Mouse (Mus musculus) liver, embryonic 13.5 days (tissue): ENCODE data around the gene Frs3. TPM values are rescaled to one million over a fixed set of nuclear protein-coding genes. Genes with fewer than 3 reads are reported as not detected.
A peak's percentile ranks its signal among the peaks of the same experiment; 100 is the strongest.
"Not testable (repeated sequence)": the region's sequence is repeated elsewhere in the genome, so short reads cannot be mapped to it uniquely, and the experiment has no call there.

ENCODE experiments used
- ATAC-seq: fragments of 200-750 bp; cut with Nextera tagmentation; 2 replicates; pipeline ENCODE4 v1.8.0; 2017; ENCODE audit warnings: low read depth, mild to moderate bottlenecking, moderate number of reproducible peaks, moderate library complexity
- DNase-seq: peaks from one replicate; pipeline ENCODE4 v3.0.0; 2022
- H3K27ac ChIP-seq: fragments of 300-500 bp; sonication (generic); 2 replicates; pipeline ENCODE4 v1.5.1; 2015; ENCODE audit warnings: moderate library complexity, mild to moderate bottlenecking, inconsistent platforms
- H3K27me3 ChIP-seq: fragments of 300-500 bp; sonication (generic); 2 replicates; pipeline ENCODE4 v1.6.1; 2015; ENCODE audit warnings: mild to moderate bottlenecking, inconsistent platforms
- H3K36me3 ChIP-seq: fragments of 300-500 bp; sonication (generic); 2 replicates; pipeline ENCODE4 v1.6.1; 2015; ENCODE audit warnings: mild to moderate bottlenecking, inconsistent platforms
- H3K4me1 ChIP-seq: fragments of 300-500 bp; sonication (generic); replicated peaks from 2 replicates; pipeline ENCODE4 v1.6.1; 2015; ENCODE audit warnings: inconsistent platforms
- H3K4me2 ChIP-seq: fragments of 300-500 bp; sonication (generic); 2 replicates; pipeline ENCODE4 v1.6.1; 2015; ENCODE audit warnings: inconsistent platforms, mild to moderate bottlenecking, moderate library complexity
- H3K4me3 ChIP-seq: fragments of 300-500 bp; sonication (generic); replicated peaks from 2 replicates; pipeline ENCODE4 v1.5.1; 2015; ENCODE audit warnings: mild to moderate bottlenecking, inconsistent platforms
- H3K9ac ChIP-seq: fragments of 300-500 bp; sonication (generic); 2 replicates; pipeline ENCODE4 v1.6.1; 2015; ENCODE audit warnings: mild to moderate bottlenecking, inconsistent platforms
- H3K9me3 ChIP-seq: fragments of 300-500 bp; sonication (generic); replicated peaks from 2 replicates; pipeline ENCODE4 v1.6.1; 2016; ENCODE audit warnings: inconsistent platforms
- WGBS: fragments of 180-500 bp; shearing (Covaris S2); methylation state at CpG from one replicate; pipeline ENCODE4 v1.1.7; 2015; ENCODE audit not compliant: insufficient replicate concordance; 5-methylcytosine and 5-hydroxymethylcytosine counted together
- polyA plus RNA-seq: library from polyadenylated mRNA; unstranded; fragments of >200 nt; fragmentation: Nextera tagmentation; extraction: Ambion mirVana; gene quantifications from 2 replicates; pipeline ENCODE4 v1.2.1, GENCODE M21; 2015

The Frs3 gene
- polyA plus RNA-seq: 0.96 and 1.4 TPM in 2 replicates

DNA sequence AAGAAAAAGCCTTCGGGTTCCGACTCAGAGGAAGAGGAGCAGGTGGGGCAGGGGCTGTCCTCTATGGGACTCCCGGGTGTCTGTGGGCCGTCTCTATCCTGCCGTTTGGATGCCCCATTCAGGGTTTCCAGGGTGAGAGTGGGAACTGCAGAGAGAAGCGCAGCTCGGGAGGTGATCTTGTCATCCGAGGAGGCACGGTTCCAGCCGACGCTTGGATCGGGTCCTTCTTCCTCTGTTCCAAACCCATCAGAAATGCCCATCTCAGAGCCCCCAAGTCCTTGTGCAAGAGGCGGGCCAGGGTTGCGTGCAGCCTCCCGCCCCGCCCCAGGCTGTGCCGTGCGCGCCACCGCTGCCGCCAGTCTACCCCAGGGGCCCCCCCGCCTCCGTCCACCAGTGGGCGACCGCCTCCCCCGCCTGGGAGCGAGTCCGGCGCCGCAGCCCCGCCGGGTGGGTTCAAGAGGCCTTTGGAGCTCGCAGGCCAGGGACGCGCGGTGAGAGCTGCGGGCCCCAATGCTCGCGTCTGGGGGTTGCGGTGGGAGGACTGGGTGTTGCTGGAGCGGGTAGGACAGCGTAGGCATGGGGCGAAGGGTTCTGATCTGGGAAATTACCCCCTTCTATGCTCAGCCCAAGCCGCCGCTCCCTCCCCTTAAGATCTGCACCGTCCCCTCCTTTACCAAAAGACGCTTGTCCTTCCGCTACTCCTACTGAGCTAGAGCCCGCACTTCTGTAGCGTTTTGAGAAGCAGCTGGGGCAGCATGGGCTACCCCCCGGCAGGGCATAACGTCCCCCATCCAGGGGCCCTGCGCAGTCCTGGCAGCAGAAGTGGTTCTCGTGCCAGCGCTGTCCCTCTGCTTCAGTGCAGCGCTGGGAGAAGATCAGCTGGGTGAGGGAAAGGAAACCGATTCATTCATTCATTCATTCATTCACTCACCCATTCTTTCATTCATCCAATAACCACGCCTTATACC, at the start of gene Frs3:
Frs3 (plus strand) TSS at position 423 of the 968 bp plus-strand sequence.
- no peaks in the 10 kb centered on the region for H3K9me3 ChIP-seq
- peak within 1 kb of the TSS; percentile 69 for H3K27ac ChIP-seq
- 2% methylated on average over 58 of the region's 58 CpGs for WGBS
- H3K4me3 ChIP-seq: peak within 1 kb of the TSS; percentile 72
- peak within 1 kb of the TSS; percentile 98 for H3K4me2 ChIP-seq
- peak; percentile 68 for DNase-seq
- peaks cover 30% of the 10 kb centered on the region for H3K27me3 ChIP-seq
- peaks cover 23% of the 10 kb centered on the region for H3K36me3 ChIP-seq
- ATAC-seq: peak; percentile 65
- H3K9ac ChIP-seq: peak within 1 kb of the TSS; percentile 80
- H3K4me1 ChIP-seq: peaks cover 43% of the 10 kb centered on the region

DNA sequence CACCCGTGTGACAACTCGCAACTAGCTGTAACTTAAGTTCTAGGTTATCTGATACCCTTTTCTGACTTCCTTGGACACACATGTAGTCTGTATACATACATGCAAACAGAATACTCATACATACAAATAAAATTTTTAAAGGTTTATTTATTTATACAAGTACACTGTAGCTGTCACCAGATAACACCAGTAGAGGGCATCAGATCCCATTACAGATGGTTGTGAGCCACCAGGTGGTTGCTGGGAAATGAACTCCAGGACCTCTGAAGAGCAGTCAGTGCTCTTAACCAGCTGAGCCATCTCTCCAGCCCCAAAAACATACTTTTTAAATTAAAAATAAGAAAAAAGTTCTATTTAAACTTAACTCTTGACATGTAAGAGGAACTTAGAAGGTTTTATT, 45.8 kb upstream of the Frs3 start:
- no peak for ATAC-seq
- Histone ChIP-seq H3K36me3 (no peaks in the 10 kb centered on the region), H3K9ac (no peak overlapping the region), H3K4me2 (no peak overlapping the region), H3K9me3 (no peaks in the 10 kb centered on the region), H3K27ac (no peak overlapping the region), H3K4me1 (peaks cover 20% of the 10 kb centered on the region), H3K4me3 (no peak overlapping the region), H3K27me3 (no peaks in the 10 kb centered on the region)
- 86% methylated on average over 2 of the region's 2 CpGs for WGBS
- no peak for DNase-seq

DNA sequence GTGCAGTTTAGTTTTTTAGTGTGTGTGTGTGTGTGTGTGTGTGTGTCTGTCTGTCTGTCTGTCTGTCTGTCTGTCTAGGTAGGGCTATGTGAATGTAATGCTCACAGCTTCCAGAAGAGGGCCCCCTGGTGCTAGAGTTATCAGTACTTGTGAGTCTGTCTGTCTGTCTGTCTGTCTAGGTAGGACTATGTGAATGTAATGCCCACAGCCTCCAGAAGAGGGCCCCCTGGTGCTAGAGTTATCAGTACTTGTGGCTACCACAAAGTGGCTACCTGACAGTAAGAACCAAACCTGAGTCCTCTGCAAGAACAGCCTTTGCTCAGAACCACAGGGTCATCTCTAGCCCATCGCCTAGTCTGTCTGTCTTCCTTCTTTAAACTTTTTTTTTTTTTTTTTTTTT, 42.1 kb upstream of the Frs3 start:
- 0 out of 2 replicates have a peak, but pooled peaks have one; percentile 12 for ATAC-seq

DNA sequence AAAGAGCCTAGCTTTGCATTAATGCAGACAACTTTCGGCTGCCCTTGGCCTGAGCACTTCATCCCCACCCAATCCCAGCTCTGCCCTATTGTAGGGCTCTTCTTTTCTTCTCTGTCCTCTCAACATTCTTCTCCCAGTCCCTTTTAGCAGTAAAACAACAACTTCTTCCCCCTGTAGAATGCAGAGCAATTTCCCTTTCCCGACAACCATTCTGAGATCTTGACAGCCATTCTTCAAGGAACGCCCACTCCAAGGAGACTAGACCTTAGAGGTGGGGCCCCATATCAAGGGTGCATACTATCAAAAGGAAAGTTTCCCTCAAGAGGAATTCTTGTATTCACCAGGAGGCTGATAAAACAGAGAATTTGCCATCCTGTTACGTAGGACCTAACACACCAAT, 39.9 kb upstream of the Frs3 start:
- no peak overlapping the region for H3K27ac ChIP-seq
- DNase-seq (no peak), ATAC-seq (no peak)
- H3K9ac ChIP-seq: no peak overlapping the region; the same call in 1 of the 2 replicates
- peaks cover 20% of the 10 kb centered on the region for H3K4me1 ChIP-seq
- peaks cover 20% of the 10 kb centered on the region; the same call in 1 of the 2 replicates for H3K36me3 ChIP-seq
- H3K27me3 ChIP-seq: no peaks in the 10 kb centered on the region
- no peaks in the 10 kb centered on the region for H3K9me3 ChIP-seq
- WGBS: 59% methylated on average over 4 of the region's 4 CpGs
- no peak overlapping the region for H3K4me3 ChIP-seq
- H3K4me2 ChIP-seq: no peak overlapping the region

More for the DNA sequence above, 42.1 kb upstream of the Frs3 start:
- Histone ChIP-seq H3K4me1 (peaks cover 22% of the 10 kb centered on the region), H3K36me3 (peaks cover 10% of the 10 kb centered on the region; the same call in 1 of the 2 replicates), H3K9me3 (no peaks in the 10 kb centered on the region), H3K4me3 (no peak overlapping the region), H3K9ac (no peak overlapping the region), H3K27me3 (no peaks in the 10 kb centered on the region), H3K27ac (no peak overlapping the region), H3K4me2 (no peak overlapping the region)
- peak; percentile 53 for DNase-seq
- WGBS: 60% methylated on average over 1 of the region's 1 CpGs

DNA sequence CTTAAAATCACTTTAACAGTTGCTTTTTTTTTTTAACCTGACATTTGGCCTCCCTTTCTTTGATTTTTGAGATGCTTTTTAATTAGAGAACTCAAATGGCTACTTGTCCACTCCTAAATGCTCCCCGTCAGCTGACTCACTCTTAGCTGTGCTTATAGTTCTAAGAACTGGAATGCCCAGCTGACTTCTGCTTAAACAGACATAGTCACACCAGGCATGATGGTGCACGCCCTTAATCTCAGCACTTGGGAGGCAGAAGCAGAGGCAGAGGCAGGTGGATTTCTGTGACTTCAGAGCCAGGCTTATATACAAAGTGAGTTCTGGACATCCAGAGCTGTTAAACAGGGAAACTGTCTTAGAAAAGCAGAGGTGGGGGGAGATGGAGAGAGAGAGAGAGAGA, 36.9 kb upstream of the Frs3 start:
- H3K36me3 ChIP-seq: peaks cover 22% of the 10 kb centered on the region
- DNase-seq (no peak), ATAC-seq (no peak)
- no peaks in the 10 kb centered on the region for H3K27me3 ChIP-seq
- no peak overlapping the region for H3K4me2 ChIP-seq
- H3K9ac ChIP-seq: no peak overlapping the region
- 75% methylated on average over 2 of the region's 2 CpGs for WGBS
- H3K27ac ChIP-seq: no peak overlapping the region
- H3K4me1 ChIP-seq: peaks cover 7% of the 10 kb centered on the region
- no peaks in the 10 kb centered on the region for H3K9me3 ChIP-seq
- no peak overlapping the region for H3K4me3 ChIP-seq

DNA sequence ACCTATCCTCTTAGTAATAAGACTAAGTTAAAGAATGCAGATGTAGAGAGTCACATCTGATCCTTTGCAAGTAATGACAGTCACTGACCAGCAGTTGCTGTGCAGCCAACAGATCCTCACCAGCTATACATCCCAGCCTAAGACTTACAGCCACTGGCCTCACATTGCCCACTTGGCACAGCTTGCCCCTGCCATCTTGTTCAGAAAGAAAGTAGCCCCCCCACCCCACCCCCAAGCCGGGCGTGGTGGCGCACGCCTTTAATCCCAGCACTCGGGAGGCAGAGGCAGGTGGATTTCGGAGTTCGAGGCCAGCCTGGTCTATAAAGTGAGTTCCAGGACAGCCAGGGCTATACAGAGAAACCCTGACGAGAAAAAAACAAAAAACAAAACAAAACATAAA, 34.5 kb upstream of the Frs3 start:
- WGBS: 87% methylated on average over 8 of the region's 8 CpGs
- H3K36me3 ChIP-seq: peaks cover 22% of the 10 kb centered on the region
- H3K27ac ChIP-seq, H3K4me1 ChIP-seq, ATAC-seq, H3K9ac ChIP-seq, H3K9me3 ChIP-seq, H3K4me3 ChIP-seq, H3K27me3 ChIP-seq, H3K4me2 ChIP-seq, DNase-seq: not testable (repeated sequence)

DNA sequence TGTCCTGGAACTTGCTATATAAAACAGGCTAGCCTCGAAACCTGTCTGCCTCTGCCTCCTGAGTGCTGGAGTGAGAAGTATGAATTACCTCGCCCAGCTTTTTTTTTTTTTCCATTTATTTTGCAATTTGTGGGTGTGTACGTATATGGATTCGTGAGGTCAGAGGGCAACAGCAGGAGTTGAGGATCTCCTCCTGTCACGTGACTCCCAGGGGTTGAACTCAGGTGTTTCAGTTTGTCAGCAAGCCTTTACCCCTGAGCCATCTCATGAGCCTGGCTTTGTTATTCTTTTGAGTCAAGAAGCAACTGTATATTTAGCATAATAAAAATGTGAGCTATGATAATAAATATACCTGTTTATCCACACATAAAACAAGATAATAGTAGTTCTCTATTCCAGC, 33.1 kb upstream of the Frs3 start:
- Histone ChIP-seq H3K27me3 (no peaks in the 10 kb centered on the region), H3K9ac (no peak overlapping the region), H3K4me2 (no peak overlapping the region), H3K4me1 (0 out of 2 replicates have a peak, but pooled peaks cover 6% of the 10 kb centered on the region), H3K9me3 (no peaks in the 10 kb centered on the region), H3K27ac (no peak overlapping the region), H3K4me3 (no peak overlapping the region), H3K36me3 (peaks cover 18% of the 10 kb centered on the region)
- WGBS: 70% methylated on average over 5 of the region's 5 CpGs
- ATAC-seq: no peak
- no peak for DNase-seq

DNA sequence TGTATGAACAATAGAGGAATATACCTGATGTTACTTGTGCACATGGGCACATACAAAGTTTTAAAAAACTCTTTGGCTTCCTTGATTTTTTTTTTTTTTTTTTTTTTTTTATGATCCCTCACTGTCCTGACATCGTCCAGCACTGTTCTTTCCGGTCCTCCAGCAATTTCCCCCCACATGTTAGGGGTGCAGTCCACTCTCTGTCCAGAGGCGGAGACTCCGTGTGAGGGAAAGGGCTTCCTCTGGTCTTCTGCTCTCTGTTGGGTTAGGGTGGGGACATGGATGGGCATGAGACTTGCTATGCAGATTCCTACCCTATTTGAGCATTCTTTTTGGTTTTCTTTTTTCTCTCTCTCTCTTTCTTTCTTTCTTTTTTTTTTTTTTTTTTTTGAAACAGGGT, 30.9 kb upstream of the Frs3 start:
- ATAC-seq (no peak), DNase-seq (no peak)
- Histone ChIP-seq H3K9ac (no peak overlapping the region), H3K4me2 (no peak overlapping the region), H3K27me3 (no peaks in the 10 kb centered on the region), H3K4me3 (no peak overlapping the region), H3K4me1 (0 out of 2 replicates have a peak, but pooled peaks cover 6% of the 10 kb centered on the region), H3K9me3 (no peaks in the 10 kb centered on the region), H3K36me3 (peaks cover 12% of the 10 kb centered on the region), H3K27ac (no peak overlapping the region)
- 74% methylated on average over 4 of the region's 4 CpGs for WGBS

DNA sequence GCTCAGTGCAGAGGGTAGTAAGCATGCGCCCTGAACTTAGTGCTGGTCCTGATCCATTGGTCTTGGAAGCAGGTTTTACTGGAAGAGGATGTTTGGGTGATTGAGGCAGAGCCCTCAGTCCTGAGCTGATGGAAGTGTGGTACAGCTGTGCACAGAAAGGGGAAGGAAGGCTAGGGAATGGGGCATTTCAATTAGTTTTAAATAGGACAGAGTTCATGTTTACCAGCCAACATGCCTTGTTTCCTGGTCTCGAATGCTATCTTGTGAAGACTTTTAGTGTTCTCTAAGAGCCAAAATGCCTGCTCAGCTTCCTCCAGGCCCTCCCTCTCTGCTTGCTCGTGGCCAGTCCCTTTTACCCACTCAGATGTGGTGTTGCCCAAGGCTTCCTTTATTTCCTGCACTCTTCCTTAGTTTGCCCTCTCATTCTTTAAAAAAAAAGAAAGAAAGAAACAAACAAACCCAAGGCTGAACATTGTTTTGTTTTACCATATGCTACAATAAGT, 30.0 kb upstream of the Frs3 start:
- no peak for DNase-seq
- Histone ChIP-seq H3K27me3 (no peaks in the 10 kb centered on the region), H3K36me3 (peaks cover 8% of the 10 kb centered on the region), H3K9ac (no peak overlapping the region), H3K27ac (no peak overlapping the region), H3K9me3 (no peaks in the 10 kb centered on the region), H3K4me2 (no peak overlapping the region), H3K4me1 (0 out of 2 replicates have a peak, but pooled peaks cover 6% of the 10 kb centered on the region), H3K4me3 (no peak overlapping the region)
- 47% methylated on average over 3 of the region's 3 CpGs for WGBS
- no peak for ATAC-seq

DNA sequence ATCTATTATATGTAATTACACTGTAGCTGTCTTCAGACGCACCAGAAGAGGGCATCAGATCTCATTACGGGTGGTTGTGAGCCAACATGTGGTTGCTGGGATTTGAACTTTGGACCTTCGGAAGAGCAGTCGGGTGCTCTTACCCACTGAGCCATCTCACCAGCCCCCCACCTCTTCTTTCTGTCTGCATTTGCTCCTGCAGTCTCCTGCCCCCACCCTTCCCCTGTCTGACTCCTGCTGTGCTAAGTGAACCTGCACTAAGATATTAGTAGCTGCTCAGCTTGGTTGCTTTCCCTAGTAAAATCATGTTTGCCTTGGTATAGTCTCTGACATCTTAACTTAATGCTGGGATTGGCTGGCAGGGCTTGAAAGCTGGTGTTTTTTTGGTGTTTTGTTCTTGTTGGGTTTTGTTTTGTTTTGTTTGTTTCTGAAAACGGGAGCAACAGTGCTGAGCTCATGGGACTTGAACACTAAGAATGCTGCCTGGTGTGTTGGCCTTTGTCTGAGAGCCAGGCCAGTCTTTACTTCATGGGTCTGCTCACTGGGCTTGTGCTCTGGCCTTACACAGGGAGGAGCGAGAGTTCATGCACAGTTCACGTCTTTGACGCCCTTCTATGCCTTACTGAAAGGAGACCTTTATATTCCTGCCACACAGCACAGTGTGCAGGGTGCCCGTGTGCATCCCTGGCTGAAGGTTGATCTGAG, 25.7 kb upstream of the Frs3 start:
- Histone ChIP-seq H3K36me3 (peaks cover 4% of the 10 kb centered on the region; the same call in 1 of the 2 replicates), H3K9me3 (no peaks in the 10 kb centered on the region), H3K27ac (no peak overlapping the region), H3K27me3 (no peaks in the 10 kb centered on the region), H3K4me2 (no peak overlapping the region), H3K4me1 (0 out of 2 replicates have a peak, but pooled peaks cover 16% of the 10 kb centered on the region), H3K9ac (no peak overlapping the region), H3K4me3 (no peak overlapping the region)
- ATAC-seq: no peak
- WGBS: 80% methylated on average over 9 of the region's 9 CpGs
- no peak for DNase-seq

DNA sequence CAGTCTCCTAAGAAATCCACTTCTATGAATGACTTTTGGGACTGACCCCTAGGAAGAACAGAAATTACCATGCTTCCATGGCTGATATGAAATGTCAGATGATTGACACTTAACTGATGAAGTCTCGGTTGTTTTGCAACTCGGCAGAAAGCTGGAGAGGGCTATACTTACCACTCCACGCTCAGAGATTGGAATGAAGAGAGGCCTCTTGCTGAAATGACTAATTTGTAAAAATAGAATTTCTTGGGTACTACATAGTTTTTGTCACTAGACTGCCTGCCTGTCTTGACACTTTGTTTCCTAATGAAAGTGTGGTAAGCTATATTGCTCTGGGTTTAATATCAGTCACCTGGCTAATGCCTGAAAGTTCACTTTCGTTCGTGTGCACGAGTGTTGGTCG, 24.4 kb upstream of the Frs3 start:
- peaks cover 4% of the 10 kb centered on the region; the same call in 1 of the 2 replicates for H3K36me3 ChIP-seq

More for the DNA sequence above, 24.4 kb upstream of the Frs3 start:
- Histone ChIP-seq H3K9ac (no peak overlapping the region), H3K4me2 (no peak overlapping the region), H3K27me3 (no peaks in the 10 kb centered on the region), H3K9me3 (no peaks in the 10 kb centered on the region), H3K27ac (no peak overlapping the region), H3K4me1 (0 out of 2 replicates have a peak, but pooled peaks cover 10% of the 10 kb centered on the region), H3K4me3 (no peak overlapping the region)
- DNase-seq (no peak), ATAC-seq (no peak)
- 65% methylated on average over 7 of the region's 7 CpGs for WGBS
